ENCODE assay signal across 33 mouse cellular contexts in the genomic region with DNA sequence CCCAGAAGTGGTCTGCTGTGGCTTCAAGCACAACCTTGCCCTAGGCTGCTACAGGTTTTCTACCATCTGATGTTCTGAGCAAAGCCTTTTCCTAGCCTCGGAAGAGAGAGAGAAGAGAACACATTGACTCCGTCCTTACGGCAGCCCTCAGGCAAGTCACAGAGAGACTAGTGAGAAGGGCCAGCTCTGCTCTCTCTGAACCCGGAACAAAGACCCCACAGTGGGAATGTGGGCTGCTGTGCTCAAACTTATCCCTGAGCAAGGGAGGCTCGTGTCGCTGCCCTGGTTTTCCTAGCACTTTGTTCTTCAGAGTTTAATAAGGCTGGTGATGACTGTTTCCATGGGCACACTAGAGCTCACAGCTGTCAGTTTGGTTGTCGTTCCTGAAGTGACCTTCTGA. TPM values are rescaled to one million over a fixed set of nuclear protein-coding genes. Genes with fewer than 3 reads are reported as not detected.
DNase-seq lines count a peak whose midpoint lies in the region; ATAC-seq and TF ChIP-seq lines count a peak whose summit lies in the region.
"Had no signal": no experiment of that assay in that cellular context is flagged by ENCODE, and none has a peak within 500 bp of the region (broad histone marks: within the 10 kb centered on the region; RNA-seq: fewer than 3 reads in every experiment).

No protein-coding gene starts in this region.

- TF ChIP-seq POLR2A in liver, adult 2 months (IDR thresholded peaks at IDR 0.05; ENCODE audit: extremely low read depth, insufficient read depth, low read length), result no peak

- TF ChIP-seq CTCF in liver, adult 2 months (IDR thresholded peaks at IDR 0.05; ENCODE audit: low read depth, low read length), result no peak
- no peak for TF ChIP-seq CTCF in liver, postnatal 0 days (IDR thresholded peaks at IDR 0.05; ENCODE audit: low read depth)
- no peak for TF ChIP-seq CTCF in stomach, postnatal 0 days (IDR thresholded peaks at IDR 0.05; ENCODE audit: low read depth)

- H3K9ac ChIP-seq in liver, adult 2 months (ENCODE audit: low read depth, low read length), result peak overlapping the region; percentile 68
- no peak overlapping the region for H3K9ac ChIP-seq in liver, embryonic 13.5 days
- H3K9ac ChIP-seq in liver, postnatal 0 days (replicated peaks), result no peak overlapping the region
- peak overlapping the region; percentile 38; the same call in 1 of the 2 replicates for H3K9ac ChIP-seq in stomach, postnatal 0 days (ENCODE audit: low read length)
- H3K9ac ChIP-seq in heart, embryonic 11.5 days (ENCODE audit: low read depth, low read length), result no peak overlapping the region
- H3K9ac ChIP-seq: embryonic facial prominence, embryonic 15.5 days; forebrain, embryonic 13.5 days; heart, embryonic 13.5 days; hindbrain, embryonic 14.5 days; kidney, embryonic 15.5 days; limb, embryonic 12.5 days; neural tube, embryonic 12.5 days had no signal

- no peaks in the 10 kb centered on the region for H3K27me3 ChIP-seq in liver, adult 2 months (ENCODE audit: control insufficient read depth, insufficient read depth, low read length)
- no peaks in the 10 kb centered on the region for H3K27me3 ChIP-seq in liver, embryonic 13.5 days
- H3K27me3 ChIP-seq in liver, postnatal 0 days (ENCODE audit: insufficient read depth, low read length), result no peaks in the 10 kb centered on the region
- no peaks in the 10 kb centered on the region for H3K27me3 ChIP-seq in stomach, postnatal 0 days (ENCODE audit: control insufficient read depth, insufficient read depth, low read length)
- H3K27me3 ChIP-seq in heart, embryonic 11.5 days (ENCODE audit: control insufficient read depth, insufficient read depth, low read length), result no peaks in the 10 kb centered on the region
- H3K27me3 ChIP-seq: embryonic facial prominence, embryonic 15.5 days; forebrain, embryonic 13.5 days; heart, embryonic 13.5 days; kidney, embryonic 15.5 days; limb, embryonic 12.5 days; neural tube, embryonic 12.5 days had no signal

- H3K36me3 ChIP-seq in liver, adult 2 months (ENCODE audit: control insufficient read depth, insufficient read depth, low read length), result no peaks in the 10 kb centered on the region
- no peaks in the 10 kb centered on the region for H3K36me3 ChIP-seq in liver, embryonic 13.5 days
- no peaks in the 10 kb centered on the region for H3K36me3 ChIP-seq in liver, postnatal 0 days (replicated peaks; ENCODE audit: insufficient read depth, low read length)
- no peaks in the 10 kb centered on the region for H3K36me3 ChIP-seq in stomach, postnatal 0 days (ENCODE audit: control insufficient read depth, insufficient read depth, low read length)
- no peaks in the 10 kb centered on the region for H3K36me3 ChIP-seq in heart, embryonic 11.5 days (ENCODE audit: control insufficient read depth, insufficient read depth, low read length)
- H3K36me3 ChIP-seq: embryonic facial prominence, embryonic 10.5 days; embryonic facial prominence, embryonic 15.5 days; heart, embryonic 13.5 days; kidney, embryonic 15.5 days; limb, embryonic 12.5 days; neural tube, embryonic 12.5 days had no signal

- 30% methylated on average over 7 of the region's 7 CpGs for WGBS in liver, adult 2 months
- WGBS in liver, embryonic 13.5 days (ENCODE audit: insufficient replicate concordance), result 68% methylated on average over 7 of the region's 7 CpGs
- 68% methylated on average over 7 of the region's 7 CpGs for WGBS in liver, postnatal 0 days (ENCODE audit: insufficient replicate concordance)
- WGBS in stomach, postnatal 0 days, result 66% methylated on average over 7 of the region's 7 CpGs
- 69% methylated on average over 7 of the region's 7 CpGs for WGBS in heart, embryonic 11.5 days (ENCODE audit: insufficient replicate concordance)

- peaks cover 35% of the 10 kb centered on the region for H3K4me1 ChIP-seq in liver, adult 2 months (ENCODE audit: control insufficient read depth, insufficient read depth, low read length)
- no peaks in the 10 kb centered on the region; the same call in 1 of the 2 replicates for H3K4me1 ChIP-seq in liver, embryonic 13.5 days (replicated peaks)
- peaks cover 14% of the 10 kb centered on the region; the same call in 1 of the 2 replicates for H3K4me1 ChIP-seq in liver, postnatal 0 days (ENCODE audit: insufficient read depth)
- H3K4me1 ChIP-seq in stomach, postnatal 0 days (replicated peaks; ENCODE audit: control insufficient read depth, insufficient read depth), result no peaks in the 10 kb centered on the region
- H3K4me1 ChIP-seq in heart, embryonic 11.5 days (ENCODE audit: control insufficient read depth, insufficient read depth, low read length), result no peaks in the 10 kb centered on the region
- H3K4me1 ChIP-seq: heart, embryonic 13.5 days; kidney, embryonic 15.5 days; limb, embryonic 12.5 days; neural tube, embryonic 12.5 days had no signal

- TF ChIP-seq EP300 in liver, postnatal 0 days (IDR thresholded peaks at IDR 0.05; ENCODE audit: low read depth), result no peak
- no peak for TF ChIP-seq EP300 in stomach, postnatal 0 days (optimal IDR thresholded peaks at IDR 0.05)

- DNase-seq in liver, adult 2 months (ENCODE audit: extremely low read depth, low read depth, low spot score), result no peak
- DNase-seq in liver, result no peak
- no peak for DNase-seq in liver, embryonic 13.5 days
- DNase-seq in liver, postnatal 0 days, result no peak
- no peak for DNase-seq in stomach, postnatal 0 days (ENCODE audit: low spot score)
- DNase-seq in adrenal gland, adult 8-10 months, result no peak
- DNase-seq: adrenal gland, postnatal 25 days; cerebellum, adult 18-20 months; cerebellum, postnatal 10 days; gastrocnemius, postnatal 25 days; heart, adult 18-20 months; heart, postnatal 10 days; kidney, adult 18-20 months; kidney, postnatal 25 days; lung, adult 18-20 months; midbrain, embryonic 14.5 days; thymus, adult 2 months; thymus, postnatal 36 days had no signal

- no peaks in the 10 kb centered on the region for H3K9me3 ChIP-seq in liver, embryonic 13.5 days (replicated peaks)
- H3K9me3 ChIP-seq in liver, postnatal 0 days (ENCODE audit: low read length), result no peaks in the 10 kb centered on the region
- no peaks in the 10 kb centered on the region for H3K9me3 ChIP-seq in stomach, postnatal 0 days (ENCODE audit: control insufficient read depth, low read length)
- no peaks in the 10 kb centered on the region for H3K9me3 ChIP-seq in heart, embryonic 11.5 days (replicated peaks; ENCODE audit: control insufficient read depth, low read length)
- H3K9me3 ChIP-seq: embryonic facial prominence, embryonic 10.5 days; embryonic facial prominence, embryonic 15.5 days; forebrain, embryonic 13.5 days; heart, embryonic 13.5 days; kidney, embryonic 15.5 days; limb, embryonic 12.5 days; neural tube, embryonic 12.5 days had no signal

- no peak for ATAC-seq in liver, embryonic 13.5 days (ENCODE audit: low read depth)
- ATAC-seq in liver, postnatal 0 days, result no peak
- no peak for ATAC-seq in stomach, postnatal 0 days (ENCODE audit: low FRiP score, low TSS enrichment)
- ATAC-seq in heart, embryonic 11.5 days (replicated peaks; ENCODE audit: insufficient number of reproducible peaks, low FRiP score, low TSS enrichment), result no peak
- ATAC-seq: CD4-positive, CD25-positive, alpha-beta regulatory T cell, adult 4 months; forebrain, embryonic 13.5 days; lung, postnatal 0 days had no signal

- no peaks in the 10 kb centered on the region for H3K79me2 ChIP-seq in liver, adult 2 months (ENCODE audit: control insufficient read depth, insufficient read depth, low read length)

- H3K27ac ChIP-seq in liver, adult 2 months (replicated peaks; ENCODE audit: insufficient read depth, low read depth, low read length), result peak overlapping the region; percentile 93
- peak overlapping the region; percentile 4; the same call in 1 of the 2 replicates for H3K27ac ChIP-seq in liver, embryonic 13.5 days
- peak overlapping the region; percentile 72 for H3K27ac ChIP-seq in liver, postnatal 0 days (ENCODE audit: low read depth)
- peak overlapping the region; percentile 70 for H3K27ac ChIP-seq in stomach, postnatal 0 days (replicated peaks)
- H3K27ac ChIP-seq in heart, embryonic 11.5 days (ENCODE audit: low read depth, low read length), result no peak overlapping the region
- H3K27ac ChIP-seq: embryonic facial prominence, embryonic 10.5 days; embryonic facial prominence, embryonic 15.5 days; forebrain, embryonic 13.5 days; heart, embryonic 13.5 days; hindbrain, embryonic 14.5 days; kidney, embryonic 15.5 days; layer of hippocampus, adult 2 months; left cerebral cortex, adult 2 months; limb, embryonic 12.5 days; macrophage; neural tube, embryonic 12.5 days had no signal

- H3K4me2 ChIP-seq in liver, embryonic 13.5 days, result no peak overlapping the region
- no peak overlapping the region for H3K4me2 ChIP-seq in liver, postnatal 0 days (ENCODE audit: low read depth, low read length)
- no peak overlapping the region for H3K4me2 ChIP-seq in stomach, postnatal 0 days (replicated peaks; ENCODE audit: low read depth)
- H3K4me2 ChIP-seq in heart, embryonic 11.5 days, result no peak overlapping the region
- H3K4me2 ChIP-seq: embryonic facial prominence, embryonic 15.5 days; forebrain, embryonic 13.5 days; heart, embryonic 13.5 days; hindbrain, embryonic 14.5 days; kidney, embryonic 15.5 days; limb, embryonic 12.5 days; neural tube, embryonic 12.5 days had no signal

- peak overlapping the region; percentile 25 for H3K4me3 ChIP-seq in liver, adult 2 months (ENCODE audit: insufficient read depth, low read depth, low read length)
- no peak overlapping the region for H3K4me3 ChIP-seq in liver, embryonic 13.5 days (replicated peaks)
- H3K4me3 ChIP-seq in liver, postnatal 0 days (ENCODE audit: low read depth, low read length), result no peak overlapping the region
- no peak overlapping the region for H3K4me3 ChIP-seq in stomach, postnatal 0 days (ENCODE audit: low read depth, low read length)
- H3K4me3 ChIP-seq in heart, embryonic 11.5 days (ENCODE audit: low read depth, low read length), result no peak overlapping the region
- H3K4me3 ChIP-seq: embryonic facial prominence, embryonic 10.5 days; embryonic facial prominence, embryonic 15.5 days; forebrain, embryonic 13.5 days; heart, embryonic 13.5 days; kidney, embryonic 15.5 days; layer of hippocampus, adult 2 months; left cerebral cortex, adult 2 months; limb, embryonic 12.5 days; myocyte; neural tube, embryonic 12.5 days had no signal

RNA-seq across cellular contexts. Expression of a gene that starts 42.9 kb away (rescaled TPM):
- total RNA-seq in liver, adult 2 months (2014; rRNA removed), result 480 and 523 TPM in 2 replicates
- polyA plus RNA-seq in liver, adult 2 months (2012; rRNA removed), result 152 and 154 TPM in 2 replicates
- 36.9 and 45.2 TPM in 2 replicates for polyA plus RNA-seq in liver, embryonic 13.5 days (2015; fragmentation: Nextera tagmentation; extraction: Ambion mirVana)
- 255 and 267 TPM in 2 replicates for polyA plus RNA-seq in liver, postnatal 0 days (2015; fragmentation: Nextera tagmentation; extraction: Ambion mirVana)
- polyA plus RNA-seq in stomach, postnatal 0 days (2015; fragmentation: Nextera tagmentation; extraction: Ambion mirVana), result 95.4 and 99.6 TPM in 2 replicates
- polyA plus RNA-seq in heart, embryonic 11.5 days (2014; fragmentation: Nextera tagmentation; extraction: Ambion mirVana), result 35.8 and 37.9 TPM in 2 replicates
- total RNA-seq in adrenal gland, adult 8-10 months (2022), result 10 to 100 TPM; 32.4 to 45.8 (median 38.9) TPM

Comparison
In these comparisons a context has a peak if more than half of its experiments do, and no peak if none do; other contexts are left out.
1. H3K9ac ChIP-seq: peak in liver, adult 2 months (single experiment) and stomach, postnatal 0 days (single experiment); none in liver, embryonic 13.5 days (single experiment), liver, postnatal 0 days (single experiment) and heart, embryonic 11.5 days (single experiment).